Mouse (Mus musculus) CH12.LX (cell line): ENCODE results near the gene Rtn2. TPM values are rescaled to one million over a fixed set of nuclear protein-coding genes. Genes with fewer than 3 reads are reported as not detected.

Experiments
- DNase-seq: peaks from one replicate; pipeline ENCODE4 v3.0.0-alpha.2; 2013; ENCODE audit errors: extremely low read depth
- H3K27ac ChIP-seq: 2 replicates; pipeline ENCODE4 v1.5.1; 2012; ENCODE audit warnings: low read depth, mild to moderate bottlenecking, control low read depth, moderate library complexity; ENCODE audit not compliant: insufficient read depth
- H3K27me3 ChIP-seq: replicated peaks from 2 replicates; pipeline ENCODE3; 2012; ENCODE audit warnings: inconsistent platforms
- H3K36me3 ChIP-seq, 2 experiments: replicated peaks in 1 of 2; 2 replicates each; pipeline versions ENCODE3 to v1.6.1; 2012; ENCODE audit warnings: inconsistent platforms in 1 of 2, low read length in 1 of 2, mild to moderate bottlenecking in 1 of 2, mixed read lengths in 1 of 2, moderate library complexity in 1 of 2; ENCODE audit not compliant: control insufficient read depth in 1 of 2, insufficient read depth in 1 of 2
- H3K4me1 ChIP-seq, 2 experiments: 2 replicates each; pipeline ENCODE4 v1.6.1; 2012; ENCODE audit warnings: inconsistent platforms in 1 of 2, moderate library complexity in 1 of 2; ENCODE audit not compliant: insufficient read depth in 2 of 2, control insufficient read depth in 1 of 2
- H3K4me2 ChIP-seq: 2 replicates; pipeline ENCODE4 v1.6.1; 2012; ENCODE audit warnings: low read depth, mild to moderate bottlenecking, control low read depth; ENCODE audit not compliant: poor library complexity, insufficient read depth, severe bottlenecking
- H3K4me3 ChIP-seq, 3 experiments: fragments of 150-350 bp in 1 of 3; sonication (generic) in 1 of 3; replicated peaks in 1 of 3; 2 replicates each; pipeline versions ENCODE3 to v1.5.1; 2011 to 2012; ENCODE audit warnings: low read depth in 2 of 3, low read length in 2 of 3, mild to moderate bottlenecking in 2 of 3, moderate library complexity in 2 of 3, control low read depth in 1 of 3, improper control_type of control experiment in 1 of 3, inconsistent platforms in 1 of 3, mixed read lengths in 1 of 3; ENCODE audit not compliant: poor library complexity in 1 of 3
- H3K79me2 ChIP-seq: replicated peaks from 2 replicates; pipeline ENCODE4 v1.6.1; 2012; ENCODE audit warnings: mild to moderate bottlenecking, moderate library complexity; ENCODE audit not compliant: control insufficient read depth, poor library complexity, insufficient read depth, severe bottlenecking; ENCODE audit errors: extremely low read depth
- H3K9ac ChIP-seq: 2 replicates; pipeline ENCODE4 v1.6.1; 2012; ENCODE audit warnings: low read depth, mild to moderate bottlenecking, control low read depth, moderate library complexity; ENCODE audit not compliant: insufficient read depth
- H3K9me3 ChIP-seq: replicated peaks from 2 replicates; pipeline ENCODE3; 2012; ENCODE audit warnings: low read length, inconsistent platforms, mixed read lengths
- BHLHE40 ChIP-seq: IDR thresholded peaks from 2 replicates; pipeline ENCODE4 v1.6.1; 2011; ENCODE audit warnings: mild to moderate bottlenecking, low read depth, low read length, improper control_type of control experiment
- CHD1 ChIP-seq: IDR thresholded peaks from 2 replicates; pipeline ENCODE4 v1.6.1; 2012; ENCODE audit warnings: low read depth, low read length, improper control_type of control experiment, inconsistent platforms
- CHD2 ChIP-seq: IDR thresholded peaks from 2 replicates; pipeline ENCODE4 v1.6.1; 2011; ENCODE audit warnings: low read length, improper control_type of control experiment
- CTCF ChIP-seq, 2 experiments: IDR thresholded peaks in 1 of 2; conservative IDR thresholded peaks in 1 of 2; 2 replicates each; pipeline ENCODE4 v1.5.1; 2011 to 2012; ENCODE audit warnings: low read depth in 2 of 2, low read length in 2 of 2, improper control_type of control experiment in 1 of 2, inconsistent platforms in 1 of 2, mild to moderate bottlenecking in 1 of 2, moderate library complexity in 1 of 2
- E2F4 ChIP-seq: IDR thresholded peaks from 2 replicates; pipeline ENCODE4 v1.6.1; 2011; ENCODE audit warnings: low read depth, low read length, improper control_type of control experiment; ENCODE audit not compliant: insufficient replicate concordance
- ELF1 ChIP-seq: IDR thresholded peaks from 2 replicates; pipeline ENCODE4 v1.6.1; 2014; ENCODE audit warnings: low read depth, mild to moderate bottlenecking, inconsistent platforms, low read length, improper control_type of control experiment
- EP300 ChIP-seq: IDR thresholded peaks from 2 replicates; pipeline ENCODE4 v1.6.1; 2011; ENCODE audit warnings: low read length, improper control_type of control experiment
- ETS1 ChIP-seq: conservative IDR thresholded peaks from 2 replicates; pipeline ENCODE4 v1.6.1; 2012; ENCODE audit warnings: low read depth, mild to moderate bottlenecking, inconsistent platforms, low read length, improper control_type of control experiment, moderate library complexity
- GABPA ChIP-seq: IDR thresholded peaks from 2 replicates; pipeline ENCODE4 v1.6.1; 2012; ENCODE audit warnings: low read depth, low read length, improper control_type of control experiment, inconsistent platforms; ENCODE audit not compliant: insufficient replicate concordance
- HCFC1 ChIP-seq: IDR thresholded peaks from 2 replicates; pipeline ENCODE4 v1.6.1; 2012; ENCODE audit warnings: low read depth, mild to moderate bottlenecking, inconsistent platforms, low read length, improper control_type of control experiment
- IRF4 ChIP-seq: IDR thresholded peaks from 2 replicates; pipeline ENCODE4 v1.6.1; 2014; ENCODE audit warnings: low read depth, mild to moderate bottlenecking, inconsistent platforms, low read length, improper control_type of control experiment
- KAT2A ChIP-seq: IDR thresholded peaks from 2 replicates; pipeline ENCODE4 v1.6.1; 2012; ENCODE audit warnings: low read length, improper control_type of control experiment, inconsistent platforms; ENCODE audit not compliant: insufficient replicate concordance
- MAFK ChIP-seq: IDR thresholded peaks from 2 replicates; pipeline ENCODE4 v1.6.1; 2011; ENCODE audit warnings: low read length, improper control_type of control experiment; ENCODE audit not compliant: insufficient replicate concordance
- MAX ChIP-seq: IDR thresholded peaks from 2 replicates; pipeline ENCODE4 v1.6.1; 2011; ENCODE audit warnings: low read length, improper control_type of control experiment
- MAZ ChIP-seq: IDR thresholded peaks from 2 replicates; pipeline ENCODE4 v1.6.1; 2012; ENCODE audit warnings: low read depth, mild to moderate bottlenecking, inconsistent platforms, low read length, improper control_type of control experiment, moderate library complexity
- MEF2A ChIP-seq: IDR thresholded peaks from 2 replicates; pipeline ENCODE4 v1.6.1; 2014; ENCODE audit warnings: low read depth, mild to moderate bottlenecking, inconsistent platforms, low read length, improper control_type of control experiment, borderline replicate concordance
- MXI1 ChIP-seq: IDR thresholded peaks from 2 replicates; pipeline ENCODE4 v1.6.1; 2011; ENCODE audit warnings: mild to moderate bottlenecking, low read depth, low read length, improper control_type of control experiment
- MYC ChIP-seq: IDR thresholded peaks from 2 replicates; pipeline ENCODE4 v1.6.1; 2011; ENCODE audit warnings: low read depth, mild to moderate bottlenecking, improper control_type of control experiment, low read length
- NELFE ChIP-seq: IDR thresholded peaks from 2 replicates; pipeline ENCODE4 v1.6.1; 2011; ENCODE audit warnings: low read depth, low read length, improper control_type of control experiment
- POLR2AphosphoS2 ChIP-seq: IDR thresholded peaks from 2 replicates; pipeline ENCODE4 v1.6.1; 2011; ENCODE audit warnings: low read depth, low read length, improper control_type of control experiment
- RAD21 ChIP-seq: IDR thresholded peaks from 2 replicates; pipeline ENCODE4 v1.6.1; 2011; ENCODE audit warnings: low read depth, mild to moderate bottlenecking, low read length, improper control_type of control experiment, moderate library complexity
- RCOR1 ChIP-seq: conservative IDR thresholded peaks from 2 replicates; pipeline ENCODE4 v1.6.1; 2012; ENCODE audit warnings: low read depth, mild to moderate bottlenecking, inconsistent platforms, low read length, improper control_type of control experiment
- SMC3 ChIP-seq: IDR thresholded peaks from 2 replicates; pipeline ENCODE4 v1.6.1; 2011; ENCODE audit warnings: low read depth, low read length, improper control_type of control experiment
- TBP ChIP-seq: conservative IDR thresholded peaks from 2 replicates; pipeline ENCODE4 v1.6.1; 2011; ENCODE audit warnings: low read depth, low read length, improper control_type of control experiment
- TCF12 ChIP-seq: IDR thresholded peaks from 2 replicates; pipeline ENCODE4 v1.6.1; 2014; ENCODE audit warnings: low read depth, mild to moderate bottlenecking, inconsistent platforms, low read length, improper control_type of control experiment
- UBTF ChIP-seq: IDR thresholded peaks from 2 replicates; pipeline ENCODE4 v1.6.1; 2012; ENCODE audit warnings: low read depth, mild to moderate bottlenecking, inconsistent platforms, low read length, improper control_type of control experiment, moderate library complexity
- USF1 ChIP-seq: IDR thresholded peaks from 2 replicates; pipeline ENCODE4 v1.6.1; 2014; ENCODE audit warnings: low read depth, mild to moderate bottlenecking, inconsistent platforms, low read length, improper control_type of control experiment
- USF2 ChIP-seq: conservative IDR thresholded peaks from 2 replicates; pipeline ENCODE4 v1.6.1; 2011; ENCODE audit warnings: low read depth, low read length, improper control_type of control experiment
- ZC3H11A ChIP-seq: IDR thresholded peaks from 2 replicates; pipeline ENCODE4 v1.6.1; 2012; ENCODE audit warnings: low read depth, mild to moderate bottlenecking, inconsistent platforms, low read length, improper control_type of control experiment
- ZKSCAN1 ChIP-seq: IDR thresholded peaks from 2 replicates; pipeline ENCODE4 v1.6.1; 2012; ENCODE audit warnings: low read depth, inconsistent platforms, low read length, improper control_type of control experiment, borderline replicate concordance
- ZNF384 ChIP-seq: IDR thresholded peaks from 2 replicates; pipeline ENCODE4 v1.6.1; 2012; ENCODE audit warnings: low read depth, low read length, improper control_type of control experiment, inconsistent platforms
- dilution Hi-C: fragments of 300-500 bp; cut with MboI; formaldehyde crosslinking; loops from 2 replicates; pipeline ENCODE4 v1.14.3; 2020; ENCODE audit warnings: low sequenced_read_pairs; ENCODE audit not compliant: extremely low pct_unique_long_range_greater_than_20kb, extremely low pct_ligation_motif_present
- in situ Hi-C: fragments of 300-500 bp; cut with MboI; formaldehyde crosslinking; loops from 3 replicates; pipeline ENCODE4 v1.14.3; 2019; ENCODE audit warnings: low sequenced_read_pairs, low pct_ligation_motif_present, low pct_unique_long_range_greater_than_20kb, mixed read lengths
- polyA plus RNA-seq: library from polyadenylated mRNA; unstranded; fragments of >175 nt; gene quantifications from 2 replicates; pipeline ENCODE4 v1.2.1, GENCODE M21; 2012; ENCODE audit warnings: low read depth; ENCODE audit not compliant: insufficient read length
- total RNA-seq, 2 experiments: library from RNA; depleted of rRNA; stranded (reverse); fragments of 300-350 nt in 1 of 2; fragments of >200 nt in 1 of 2; gene quantifications; 2 replicates each; pipeline ENCODE4 v1.2.3; 2012 to 2014

Rtn2 gene
- total and polyA plus RNA-seq, 3 experiments, result 0.56 to 0.76 (median 0.72) TPM

- TF ChIP-seq IRF4 (no peak), ETS1 (0 out of 2 replicates have a peak, but pooled peaks have one; percentile 7), UBTF (no peak), SMC3 (no peak), HCFC1 (peak; percentile 80), ZC3H11A (no peak), TBP (peak; percentile 92), GABPA (no peak), ZNF384 (no peak), MAFK (0 out of 2 replicates have a peak, but pooled peaks have one; percentile 4), USF1 (no peak), MAX (no peak; the same call in 1 of the 2 replicates), TCF12 (peak; percentile 10; the same call in 1 of the 2 replicates), MEF2A (peak; percentile 60)
Observed at GRCm38 (mm10) chr7:19271238-19272172, 10.9 kb upstream of the Rtn2 start, which contains the start of gene Vasp (continued).

GRCm38 (mm10) chr7:19272173-19272764 lies 10.2 kb upstream of the Rtn2 start:
- DNase-seq, result peak; percentile 90
- Histone ChIP-seq H3K4me2 (peak overlapping the region; percentile 69), H3K9me3 (peaks cover 2% of the 10 kb centered on the region), H3K27ac (peak overlapping the region; percentile 75), H3K4me1 (peaks cover 12 to 42% of the 10 kb centered on the region in 2 experiments), H3K4me3 (peak overlapping the region; percentile 75 to 95 (median 94)), H3K27me3 (no peaks in the 10 kb centered on the region), H3K36me3 (peaks cover 7 to 9% of the 10 kb centered on the region in 2 experiments), H3K79me2 (peaks cover 35% of the 10 kb centered on the region), H3K9ac (peak overlapping the region; percentile 91)
- dilution Hi-C loops, result no loop called here
- in situ Hi-C loops, result loop anchor here (5.0 kb wide), 1 partner anchor 40 kb away; no protein-coding TSS in a partner anchor
- TF ChIP-seq RCOR1 (no peak), MEF2A (no peak), NELFE (peak; percentile 48), CTCF (conservative IDR thresholded peaks at IDR 0.05 in 1 of 2, IDR thresholded peaks at IDR 0.05 in 1 of 2; ENCODE audit: low read depth in 2 of 2, low read length in 2 of 2) (no peak), BHLHE40 (no peak), KAT2A (no peak), E2F4 (no peak), CHD1 (no peak), TCF12 (peak; percentile 41; the same call in 1 of the 2 replicates), RAD21 (no peak), ZKSCAN1 (no peak), MYC (peak; percentile 16; the same call in 1 of the 2 replicates), MAFK (0 out of 2 replicates have a peak, but pooled peaks have one; percentile 2), GABPA (no peak), ZNF384 (no peak), UBTF (no peak), EP300 (peak; percentile 31; the same call in 1 of the 2 replicates), USF2 (no peak), CHD2 (peak; percentile 90), ELF1 (0 out of 2 replicates have a peak, but pooled peaks have one; percentile 7), ETS1 (peak; percentile 9), USF1 (no peak), IRF4 (no peak; the same call in none of the 2 replicates), MAX (peak; percentile 16; the same call in 1 of the 2 replicates), POLR2AphosphoS2 (no peak), MXI1 (no peak; the same call in 1 of the 2 replicates), MAZ (peak; percentile 90)
